In the genomic region with DNA sequence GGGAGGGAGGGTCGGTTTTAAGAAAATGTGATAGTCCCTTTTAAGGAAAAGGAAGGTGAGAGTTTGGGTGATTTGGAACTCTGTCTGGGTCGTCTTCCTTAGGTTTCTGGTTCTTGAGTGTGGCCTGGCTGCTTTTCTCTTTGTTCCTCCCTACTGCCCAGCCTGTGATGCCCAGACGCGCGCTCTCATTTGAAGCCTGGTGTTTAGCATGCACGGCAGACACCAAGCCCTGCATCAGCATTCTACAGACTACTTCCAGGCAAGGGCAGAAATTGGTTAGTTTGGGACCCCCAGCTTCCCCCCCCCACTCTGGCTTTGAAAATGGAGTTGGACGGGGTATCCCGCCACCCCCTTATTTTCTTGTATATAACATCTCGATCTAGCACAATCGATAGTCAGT, we compare ENCODE assay signal across 10 mouse cellular contexts. TPM values are rescaled to one million over a fixed set of nuclear protein-coding genes. Genes with fewer than 3 reads are reported as not detected.
DNase-seq lines count a peak whose midpoint lies in the region; ATAC-seq and TF ChIP-seq lines count a peak whose summit lies in the region.
"Had no signal": no experiment of that assay in that cellular context is flagged by ENCODE, and none has a peak within 500 bp of the region (broad histone marks: within the 10 kb centered on the region; RNA-seq: fewer than 3 reads in every experiment).

No protein-coding gene starts in this region.

- 69% methylated on average over 10 of the region's 10 CpGs for WGBS in forebrain, embryonic 10.5 days
- WGBS in hindbrain, embryonic 15.5 days: 16% methylated on average over 10 of the region's 10 CpGs
- WGBS in neural tube, embryonic 12.5 days: 44% methylated on average over 10 of the region's 10 CpGs

- H3K27me3 ChIP-seq in forebrain, embryonic 10.5 days (ENCODE audit: poor library complexity, severe bottlenecking): peaks cover 36% of the 10 kb centered on the region
- H3K27me3 ChIP-seq in hindbrain, embryonic 15.5 days: no peaks in the 10 kb centered on the region
- H3K27me3 ChIP-seq in neural tube, embryonic 12.5 days (replicated peaks): 0 out of 2 replicates have a peak, but pooled peaks cover 4% of the 10 kb centered on the region

- intact Hi-C loops in left cerebral cortex, adult 2 months (cut with DNase I): loop anchor here (2.0 kb wide), 1 partner anchor 92 kb away; no protein-coding TSS in a partner anchor

- H3K4me3 ChIP-seq in left cerebral cortex, adult 2 months: peak overlapping the region; percentile 89
- H3K4me3 ChIP-seq in forebrain, embryonic 10.5 days: peak overlapping the region; percentile 97
- H3K4me3 ChIP-seq in hindbrain, embryonic 15.5 days: peak overlapping the region; percentile 92
- peak overlapping the region; percentile 95 for H3K4me3 ChIP-seq in neural tube, embryonic 12.5 days

- ATAC-seq in hindbrain, embryonic 15.5 days (ENCODE audit: low FRiP score, low read depth): no peak
- ATAC-seq in neural tube, embryonic 12.5 days (ENCODE audit: low FRiP score, low read depth): no peak
- ATAC-seq in megakaryocyte-erythroid progenitor cell, adult 5-6 weeks (replicated peaks; ENCODE audit: low FRiP score, low TSS enrichment, poor library complexity, severe bottlenecking): no peak

- no peak for DNase-seq in left cerebral cortex, adult 2 months (ENCODE audit: extremely low spot score in 1 of 2, low spot score in 2 of 2)
- no peak for DNase-seq in left cerebral cortex, adult 9 months (ENCODE audit: low spot score in 2 of 2)
- DNase-seq in forebrain, embryonic 10.5 days (ENCODE audit: extremely low spot score, low spot score): no peak
- no peak for DNase-seq in adrenal gland, postnatal 36 days
- DNase-seq in adrenal gland, adult (ENCODE audit: inconsistent age in 2 of 2, low spot score in 1 of 2): no peak
- DNase-seq: adrenal gland, adult 2 months; thymus, postnatal 25 days had no signal

- no peaks in the 10 kb centered on the region for H3K9me3 ChIP-seq in forebrain, embryonic 10.5 days
- H3K9me3 ChIP-seq in hindbrain, embryonic 15.5 days: no peaks in the 10 kb centered on the region
- no peaks in the 10 kb centered on the region for H3K9me3 ChIP-seq in neural tube, embryonic 12.5 days

- H3K9ac ChIP-seq in hindbrain, embryonic 15.5 days: peak overlapping the region; percentile 77
- H3K9ac ChIP-seq in neural tube, embryonic 12.5 days: peak overlapping the region; percentile 97

- H3K4me2 ChIP-seq in hindbrain, embryonic 15.5 days: peak overlapping the region; percentile 88
- peak overlapping the region; percentile 98 for H3K4me2 ChIP-seq in neural tube, embryonic 12.5 days (replicated peaks)

- peak overlapping the region; percentile 90 for H3K27ac ChIP-seq in left cerebral cortex, adult 2 months
- peak overlapping the region; percentile 99 for H3K27ac ChIP-seq in forebrain, embryonic 10.5 days
- peak overlapping the region; percentile 91 for H3K27ac ChIP-seq in hindbrain, embryonic 15.5 days (replicated peaks)
- H3K27ac ChIP-seq in neural tube, embryonic 12.5 days: peak overlapping the region; percentile 9; the same call in 1 of the 2 replicates

- peaks cover 98% of the 10 kb centered on the region for H3K4me1 ChIP-seq in forebrain, embryonic 10.5 days
- H3K4me1 ChIP-seq in hindbrain, embryonic 15.5 days (replicated peaks): peaks cover 89% of the 10 kb centered on the region
- peaks cover 93% of the 10 kb centered on the region for H3K4me1 ChIP-seq in neural tube, embryonic 12.5 days

- TF ChIP-seq CTCF in left cerebral cortex, adult 2 months (IDR thresholded peaks at IDR 0.05): no peak

- H3K36me3 ChIP-seq in forebrain, embryonic 10.5 days (replicated peaks): peaks cover 97% of the 10 kb centered on the region
- H3K36me3 ChIP-seq in hindbrain, embryonic 15.5 days: no peaks in the 10 kb centered on the region
- peaks cover 37% of the 10 kb centered on the region for H3K36me3 ChIP-seq in neural tube, embryonic 12.5 days

RNA-seq across cellular contexts. Expression of gene Mn1, which starts 5.8 kb away (rescaled TPM):
- total RNA-seq in left cerebral cortex, adult 2 months (2021): 10 to 100 TPM; 61.9 to 76.6 TPM
- 36.5 and 40.0 TPM in 2 replicates for polyA plus RNA-seq in forebrain, embryonic 10.5 days (2016; fragmentation: Nextera tagmentation; extraction: Ambion mirVana)
- 38.7 and 40.3 TPM in 2 replicates for polyA plus RNA-seq in hindbrain, embryonic 15.5 days (2015; fragmentation: Nextera tagmentation; extraction: Ambion mirVana)
- 25.8 and 29.9 TPM in 2 replicates for polyA plus RNA-seq in neural tube, embryonic 12.5 days (2016; fragmentation: Nextera tagmentation; extraction: Ambion mirVana)
- total RNA-seq in adrenal gland, postnatal 36 days (2021): 1 to 10 TPM; 3.2 to 4.7 TPM
- 0.25 and 0.66 TPM in 2 replicates for total RNA-seq in megakaryocyte-erythroid progenitor cell, adult 5-6 weeks (2014; fragmentation: Nextera tagmentation)
- 0.72 and 0.94 TPM in 2 replicates for total RNA-seq in megakaryocyte-erythroid progenitor cell, adult 5-6 weeks (2017)

Comparison
In these comparisons a context has a peak if more than half of its experiments do, and no peak if none do; other contexts are left out.
1. H3K27ac ChIP-seq: peak in every context shown above with its lines; median percentile 99 in forebrain, embryonic 10.5 days; 91 in hindbrain, embryonic 15.5 days; 90 in left cerebral cortex, adult 2 months; 9 in neural tube, embryonic 12.5 days.
2. RNA of gene Mn1, which starts 5.8 kb away (total RNA-seq): 61.9 to 76.6 TPM in left cerebral cortex, adult 2 months; 3.2 to 4.7 TPM in adrenal gland, postnatal 36 days and 0.25 to 0.94 TPM in megakaryocyte-erythroid progenitor cell, adult 5-6 weeks; every median in the first group is over 10 times any median in the second.
3. Peak in every context shown above with its lines, with median percentiles within 50 percentile points of each other: H3K4me3 ChIP-seq.